ENCODE assay signal across 15 mouse cellular contexts in genomic region chr15:53006844-53007243, GRCm38 (mm10).
"Had no signal": no experiment of that assay in that cellular context is flagged by ENCODE, and none has a peak within 500 bp of the region (broad histone marks: within the 10 kb centered on the region; RNA-seq: fewer than 3 reads in every experiment).

No protein-coding gene starts in this region.

- H3K4me1 ChIP-seq: neural tube, embryonic 15.5 days; stomach, embryonic 15.5 days had no signal

- H3K9me3 ChIP-seq: neural tube, embryonic 15.5 days; stomach, embryonic 15.5 days had no signal

- H3K4me3 ChIP-seq: neural tube, embryonic 15.5 days; stomach, embryonic 15.5 days had no signal

- H3K36me3 ChIP-seq: neural tube, embryonic 15.5 days; stomach, embryonic 15.5 days had no signal

- H3K9ac ChIP-seq: neural tube, embryonic 15.5 days; stomach, embryonic 15.5 days had no signal

- H3K27me3 ChIP-seq: neural tube, embryonic 15.5 days; stomach, embryonic 15.5 days had no signal

- H3K4me2 ChIP-seq: neural tube, embryonic 15.5 days; stomach, embryonic 15.5 days had no signal

- H3K27ac ChIP-seq: neural tube, embryonic 15.5 days; stomach, embryonic 15.5 days; stomach, postnatal 0 days had no signal

- DNase-seq: retina, postnatal 1 day; right cerebral cortex, adult 18-20 months; right cerebral cortex, postnatal 14 days; right cerebral cortex, postnatal 25 days; right cerebral cortex, postnatal 4 days; spleen, adult 18-20 months; thymus, adult 18-20 months; thymus, adult 2 months; thymus, postnatal 14 days; thymus, postnatal 25 days; thymus, postnatal 36 days; thymus, postnatal 4 days had no signal
